Mouse (Mus musculus) G1E (cell line): ENCODE data around the gene Adam30.

Source experiments
- CTCF ChIP-seq: IDR thresholded peaks from 2 replicates; pipeline ENCODE4 v1.5.1; 2012; ENCODE audit warnings: low read depth, low read length, inconsistent platforms, mixed read lengths
- GATA1 ChIP-seq: IDR thresholded peaks from 2 replicates; pipeline ENCODE4 v1.6.1; 2012; ENCODE audit warnings: borderline replicate concordance, low read length, inconsistent platforms, mixed read lengths
- TAL1 ChIP-seq: conservative IDR thresholded peaks from 2 replicates; pipeline ENCODE4 v1.6.1; 2012; ENCODE audit warnings: low read depth, low read length, inconsistent platforms, mixed read lengths

- TF ChIP-seq CTCF (no peak), TAL1 (no peak), GATA1 (no peak)
These were observed 15.2 kb upstream of the Adam30 start for GRCm38 (mm10) chr3:98145204-98145603.
